Mouse (Mus musculus): Measurements from ENCODE around the gene Mogat2. TPM values are rescaled to one million over a fixed set of nuclear protein-coding genes. Genes with fewer than 3 reads are reported as not detected.

The Mogat2 gene
- polyA plus RNA-seq, 1 experiment from 2014 or later = 362 TPM

DNA sequence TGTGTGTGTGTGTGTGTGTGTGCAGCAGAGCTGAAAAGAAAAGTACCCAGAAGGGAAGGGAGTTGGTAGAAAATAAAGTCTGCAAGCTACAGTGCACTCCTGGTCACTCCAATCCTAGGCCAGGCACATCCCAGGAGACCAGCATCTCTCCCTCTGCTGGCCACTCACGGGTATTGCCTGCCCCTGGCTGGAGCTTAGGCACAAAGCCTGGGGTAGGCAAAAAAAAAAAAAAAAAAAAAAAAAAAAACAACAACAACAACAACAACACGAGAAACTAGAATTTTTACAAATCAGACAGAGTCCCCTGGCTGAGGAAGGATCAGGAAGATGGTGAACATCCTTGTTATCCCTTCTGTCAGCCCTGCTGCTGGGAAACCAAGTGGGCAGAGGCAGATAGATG is 9.0 kb downstream of the Mogat2 start:
- peak overlapping the region; percentile 24; the same call in 1 of the 2 replicates for H3K4me2 ChIP-seq (replicated peaks; ENCODE audit: low read depth)
- peaks cover 10% of the 10 kb centered on the region for H3K4me1 ChIP-seq (replicated peaks; ENCODE audit: control insufficient read depth, insufficient read depth, low read length)
- no peak for ATAC-seq
- peak; percentile 81 for TF ChIP-seq CTCF (IDR thresholded peaks at IDR 0.05; ENCODE audit: low read depth)
- WGBS = 6% methylated on average over 2 of the region's 2 CpGs
- H3K27me3 ChIP-seq (replicated peaks; ENCODE audit: control insufficient read depth, insufficient read depth, low read length) = no peaks in the 10 kb centered on the region
- no peak overlapping the region for H3K9ac ChIP-seq (ENCODE audit: low read depth, low read length)
- H3K9me3 ChIP-seq (ENCODE audit: control insufficient read depth) = no peaks in the 10 kb centered on the region
- peak overlapping the region; percentile 93 for H3K27ac ChIP-seq (ENCODE audit: low read depth, low read length)
- H3K36me3 ChIP-seq (ENCODE audit: control insufficient read depth, insufficient read depth) = peaks cover 11% of the 10 kb centered on the region; the same call in 1 of the 2 replicates
- H3K4me3 ChIP-seq (ENCODE audit: low read depth, low read length) = no peak overlapping the region

DNA sequence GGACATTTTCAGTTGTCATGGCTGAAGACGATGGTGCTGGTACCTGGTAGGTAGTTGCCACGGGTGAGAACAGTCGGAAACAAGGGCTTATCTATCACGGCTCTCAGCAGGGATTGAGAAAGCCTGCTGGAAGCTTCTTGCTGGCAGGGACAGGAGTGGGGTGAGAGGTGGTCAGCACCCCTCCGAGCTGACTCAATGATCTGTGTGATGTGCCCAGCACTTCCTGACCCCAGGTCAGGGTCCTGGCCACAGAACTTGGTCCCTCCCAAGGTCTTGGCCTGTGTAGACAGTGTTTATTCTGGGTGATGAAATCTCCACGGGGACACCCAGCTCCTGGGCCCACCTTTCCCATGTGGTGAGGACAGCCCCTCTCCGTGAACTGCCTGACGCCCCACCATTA is 9.6 kb downstream of the Mogat2 start:
- Histone ChIP-seq H3K27me3 (replicated peaks; ENCODE audit: control insufficient read depth, insufficient read depth, low read length) (no peaks in the 10 kb centered on the region), H3K4me2 (replicated peaks; ENCODE audit: low read depth) (no peak overlapping the region)
- no peak for ATAC-seq

DNA sequence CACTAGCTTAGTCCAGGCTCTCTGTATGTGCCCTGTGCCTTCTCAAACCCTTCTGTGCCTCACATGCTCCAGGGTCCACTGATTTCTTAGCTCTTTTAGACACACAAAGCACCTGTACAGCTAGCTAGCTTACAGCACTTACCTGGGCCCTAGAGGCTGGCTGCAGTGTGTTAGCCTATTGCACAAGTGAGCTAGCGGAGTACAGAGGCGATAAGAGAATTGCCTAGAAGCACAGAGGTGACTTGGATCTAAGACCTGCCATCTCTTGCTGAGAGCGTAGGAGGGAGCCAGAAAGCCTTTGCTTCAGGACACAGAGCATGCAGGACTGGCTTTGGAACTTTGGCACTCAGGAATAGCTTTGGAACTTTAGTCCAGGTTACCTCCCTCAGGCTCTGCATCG is 11.2 kb downstream of the Mogat2 start:
- WGBS = 69% methylated on average over 4 of the region's 4 CpGs
- Histone ChIP-seq H3K4me3 (ENCODE audit: low read depth, low read length) (no peak overlapping the region), H3K9me3 (ENCODE audit: control insufficient read depth) (no peaks in the 10 kb centered on the region), H3K27ac (ENCODE audit: low read depth, low read length) (peak overlapping the region; percentile 93), H3K9ac (ENCODE audit: low read depth, low read length) (peak overlapping the region; percentile 7; the same call in 1 of the 2 replicates), H3K27me3 (replicated peaks; ENCODE audit: control insufficient read depth, insufficient read depth, low read length) (no peaks in the 10 kb centered on the region), H3K36me3 (ENCODE audit: control insufficient read depth, insufficient read depth) (peaks cover 23% of the 10 kb centered on the region), H3K4me1 (replicated peaks; ENCODE audit: control insufficient read depth, insufficient read depth, low read length) (peaks cover 10% of the 10 kb centered on the region), H3K4me2 (replicated peaks; ENCODE audit: low read depth) (no peak overlapping the region)
- no peak for TF ChIP-seq CTCF (IDR thresholded peaks at IDR 0.05; ENCODE audit: low read depth)
- ATAC-seq = peak; percentile 12; the same call in 1 of the 2 replicates

More for the DNA sequence above, 9.6 kb downstream of the Mogat2 start:
- no peak for TF ChIP-seq CTCF (IDR thresholded peaks at IDR 0.05; ENCODE audit: low read depth)
- H3K9ac ChIP-seq (ENCODE audit: low read depth, low read length) = no peak overlapping the region
- H3K9me3 ChIP-seq (ENCODE audit: control insufficient read depth) = no peaks in the 10 kb centered on the region
- H3K36me3 ChIP-seq (ENCODE audit: control insufficient read depth, insufficient read depth) = peaks cover 11% of the 10 kb centered on the region; the same call in 1 of the 2 replicates
- WGBS = 74% methylated on average over 8 of the region's 8 CpGs
- peak overlapping the region; percentile 93 for H3K27ac ChIP-seq (ENCODE audit: low read depth, low read length)
- H3K4me1 ChIP-seq (replicated peaks; ENCODE audit: control insufficient read depth, insufficient read depth, low read length) = peaks cover 10% of the 10 kb centered on the region
- H3K4me3 ChIP-seq (ENCODE audit: low read depth, low read length) = no peak overlapping the region

DNA sequence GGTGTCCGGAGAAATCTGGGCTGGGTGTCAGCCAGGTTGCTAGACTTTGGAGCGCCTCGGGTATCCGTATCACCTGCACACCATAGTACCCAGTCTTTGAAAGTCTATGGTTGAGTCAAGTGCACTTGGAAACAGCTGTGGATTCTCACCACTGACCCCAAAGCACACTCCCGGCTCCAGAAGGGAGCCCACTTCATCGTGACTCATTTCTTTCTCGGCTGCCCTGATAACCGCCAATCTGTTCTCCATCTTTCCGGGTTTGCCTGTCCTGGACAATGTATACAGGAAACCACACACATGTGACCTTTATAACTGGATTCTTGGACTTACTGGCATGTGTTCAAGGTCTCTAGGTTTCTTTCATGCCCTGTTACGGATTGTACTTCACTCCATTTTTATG is 11.8 kb downstream of the Mogat2 start:
- peak; percentile 13 for ATAC-seq
- H3K36me3 ChIP-seq (ENCODE audit: control insufficient read depth, insufficient read depth) = peaks cover 29% of the 10 kb centered on the region
- H3K9me3 ChIP-seq (ENCODE audit: control insufficient read depth) = no peaks in the 10 kb centered on the region
- no peak overlapping the region for H3K9ac ChIP-seq (ENCODE audit: low read depth, low read length)
- no peak overlapping the region for H3K4me3 ChIP-seq (ENCODE audit: low read depth, low read length)
- WGBS = 58% methylated on average over 10 of the region's 10 CpGs
- no peak for TF ChIP-seq CTCF (IDR thresholded peaks at IDR 0.05; ENCODE audit: low read depth)
- H3K4me1 ChIP-seq (replicated peaks; ENCODE audit: control insufficient read depth, insufficient read depth, low read length) = peaks cover 10% of the 10 kb centered on the region
- H3K27me3 ChIP-seq (replicated peaks; ENCODE audit: control insufficient read depth, insufficient read depth, low read length) = no peaks in the 10 kb centered on the region
- no peak overlapping the region for H3K4me2 ChIP-seq (replicated peaks; ENCODE audit: low read depth)
- peak overlapping the region; percentile 93 for H3K27ac ChIP-seq (ENCODE audit: low read depth, low read length)

DNA sequence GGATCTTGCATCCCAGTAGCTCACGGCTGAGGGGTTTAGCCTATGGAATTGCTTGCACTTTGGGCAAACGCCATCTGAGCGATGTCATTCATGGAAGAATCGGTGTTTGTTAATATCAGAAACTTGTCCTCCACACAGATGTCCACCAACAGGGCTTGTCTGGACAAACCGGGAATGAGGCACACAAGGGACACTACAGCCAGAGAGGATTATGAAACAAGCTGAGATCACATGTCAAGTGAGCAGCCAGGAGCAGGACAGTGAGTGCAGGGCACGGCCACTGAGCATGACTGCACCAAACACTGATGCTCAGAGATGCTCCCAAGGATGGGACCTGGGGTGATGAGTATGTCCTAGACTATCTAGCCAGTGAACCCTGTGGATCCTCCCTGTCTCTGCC is 13.0 kb downstream of the Mogat2 start:
- H3K27me3 ChIP-seq (replicated peaks; ENCODE audit: control insufficient read depth, insufficient read depth, low read length) = no peaks in the 10 kb centered on the region
- H3K4me1 ChIP-seq (replicated peaks; ENCODE audit: control insufficient read depth, insufficient read depth, low read length) = peaks cover 10% of the 10 kb centered on the region
- WGBS = 60% methylated on average over 6 of the region's 6 CpGs
- H3K36me3 ChIP-seq (ENCODE audit: control insufficient read depth, insufficient read depth) = peaks cover 33% of the 10 kb centered on the region
- no peak overlapping the region for H3K4me2 ChIP-seq (replicated peaks; ENCODE audit: low read depth)
- no peak for ATAC-seq
- H3K4me3 ChIP-seq (ENCODE audit: low read depth, low read length) = no peak overlapping the region
- no peaks in the 10 kb centered on the region for H3K9me3 ChIP-seq (ENCODE audit: control insufficient read depth)
- no peak overlapping the region for H3K9ac ChIP-seq (ENCODE audit: low read depth, low read length)
- peak overlapping the region; percentile 93 for H3K27ac ChIP-seq (ENCODE audit: low read depth, low read length)
- TF ChIP-seq CTCF (IDR thresholded peaks at IDR 0.05; ENCODE audit: low read depth) = no peak

DNA sequence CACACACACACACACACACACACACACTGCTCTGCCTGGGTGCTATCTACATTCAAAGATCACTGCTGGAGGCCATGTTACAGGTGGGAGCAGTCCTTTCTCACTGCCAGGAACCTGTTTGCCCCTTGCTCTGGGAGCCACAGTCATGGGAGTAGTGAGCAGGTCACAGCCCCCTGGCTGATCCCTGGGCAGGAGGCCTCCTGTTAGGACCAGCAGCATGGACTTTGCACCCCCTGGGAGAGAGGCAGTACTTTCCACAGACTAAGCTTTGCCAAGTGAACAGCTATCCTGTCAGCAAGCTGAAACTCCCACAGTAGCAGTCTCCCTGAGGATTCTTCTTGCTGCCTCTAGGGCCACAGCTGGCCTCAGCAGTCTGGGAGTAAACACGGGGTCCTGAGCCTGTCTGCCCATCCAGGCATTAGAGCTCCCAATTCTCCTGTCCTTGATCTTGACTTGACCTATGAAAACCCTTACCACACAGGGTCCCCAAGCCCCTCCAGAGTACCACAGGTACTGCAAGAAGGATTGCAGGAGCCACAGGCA is 13.7 kb downstream of the Mogat2 start:
- peak; percentile 87 for ATAC-seq
- H3K27me3 ChIP-seq (replicated peaks; ENCODE audit: control insufficient read depth, insufficient read depth, low read length) = no peaks in the 10 kb centered on the region
- H3K9me3 ChIP-seq (ENCODE audit: control insufficient read depth) = no peaks in the 10 kb centered on the region
- 0 out of 2 replicates have a peak overlapping the region, but pooled peaks have one; percentile 0 for H3K4me2 ChIP-seq (replicated peaks; ENCODE audit: low read depth)
- H3K27ac ChIP-seq (ENCODE audit: low read depth, low read length) = peak overlapping the region; percentile 93
- H3K9ac ChIP-seq (ENCODE audit: low read depth, low read length) = peak overlapping the region; percentile 22; the same call in 1 of the 2 replicates
- 24% methylated on average over 1 of the region's 1 CpGs for WGBS
- H3K36me3 ChIP-seq (ENCODE audit: control insufficient read depth, insufficient read depth) = peaks cover 33% of the 10 kb centered on the region
- H3K4me3 ChIP-seq (ENCODE audit: low read depth, low read length) = no peak overlapping the region
- no peak; the same call in 1 of the 2 replicates for TF ChIP-seq CTCF (IDR thresholded peaks at IDR 0.05; ENCODE audit: low read depth)
- peaks cover 10% of the 10 kb centered on the region for H3K4me1 ChIP-seq (replicated peaks; ENCODE audit: control insufficient read depth, insufficient read depth, low read length)
